Comparison of ENCODE assay signal across 21 mouse cellular contexts in genomic region chr3:146486464-146486863, GRCm38 (mm10). TPM values are rescaled to one million over a fixed set of nuclear protein-coding genes. Genes with fewer than 3 reads are reported as not detected.
DNase-seq lines count a peak whose midpoint lies in the region; ATAC-seq and TF ChIP-seq lines count a peak whose summit lies in the region.
"Had no signal": no experiment of that assay in that cellular context is flagged by ENCODE, and none has a peak within 500 bp of the region (broad histone marks: within the 10 kb centered on the region; RNA-seq: fewer than 3 reads in every experiment).

No protein-coding gene starts in this region.

- 86% methylated on average over 4 of the region's 4 CpGs for WGBS in intestine, postnatal 0 days
- 89% methylated on average over 4 of the region's 4 CpGs for WGBS in intestine, embryonic 15.5 days

- peak; percentile 23; the same call in 1 of the 2 replicates for TF ChIP-seq CTCF in intestine, postnatal 0 days (IDR thresholded peaks at IDR 0.05; ENCODE audit: low read depth)

- no peaks in the 10 kb centered on the region for H3K9me3 ChIP-seq in intestine, postnatal 0 days (ENCODE audit: control insufficient read depth)
- no peaks in the 10 kb centered on the region for H3K9me3 ChIP-seq in intestine, embryonic 15.5 days
- H3K9me3 ChIP-seq: embryonic facial prominence, embryonic 13.5 days; forebrain, embryonic 10.5 days; hindbrain, embryonic 12.5 days; limb, embryonic 10.5 days; liver, embryonic 15.5 days; midbrain, embryonic 15.5 days; neural tube, embryonic 12.5 days had no signal

- ATAC-seq in intestine, postnatal 0 days: no peak
- no peak for ATAC-seq in intestine, embryonic 15.5 days
- ATAC-seq: intestine, embryonic 16.5 days; midbrain, embryonic 15.5 days had no signal

- intact Hi-C loops in left cerebral cortex, postnatal 14 days (cut with DNase I): no loop called here

- no peak overlapping the region for H3K27ac ChIP-seq in intestine, postnatal 0 days (ENCODE audit: low read depth, low read length)
- H3K27ac ChIP-seq in intestine, embryonic 15.5 days: no peak overlapping the region
- H3K27ac ChIP-seq: embryonic facial prominence, embryonic 13.5 days; forebrain, embryonic 10.5 days; heart, adult 2 months; hindbrain, embryonic 12.5 days; limb, embryonic 10.5 days; liver, embryonic 15.5 days; macrophage; midbrain, embryonic 15.5 days; neural tube, embryonic 12.5 days had no signal

- DNase-seq in thymus, postnatal 14 days: peak; percentile 29
- no peak for DNase-seq in thymus, postnatal 25 days
- peak; percentile 11 for DNase-seq in c-Kit-negative CD71-positive TER-119-positive erythroid progenitor cells, embryonic 14.5 days (ENCODE audit: low read depth, low spot score)
- DNase-seq in left cerebral cortex, postnatal 14 days (ENCODE audit: low spot score in 2 of 2): no peak
- DNase-seq in gastrocnemius, adult 8-10 months (ENCODE audit: low spot score in 2 of 2): no peak
- DNase-seq in kidney, adult 11 months: no peak
- DNase-seq: B cell, adult 2 months; cerebellum, adult 11-12 months; heart, adult 2 months; right cerebral cortex, postnatal 14 days had no signal

- no peak overlapping the region for H3K9ac ChIP-seq in intestine, postnatal 0 days (ENCODE audit: low read depth, low read length)
- no peak overlapping the region for H3K9ac ChIP-seq in intestine, embryonic 15.5 days
- H3K9ac ChIP-seq: embryonic facial prominence, embryonic 13.5 days; hindbrain, embryonic 12.5 days; liver, embryonic 15.5 days; midbrain, embryonic 15.5 days; neural tube, embryonic 12.5 days had no signal

- H3K27me3 ChIP-seq in intestine, postnatal 0 days (replicated peaks; ENCODE audit: control insufficient read depth, insufficient read depth, low read length): no peaks in the 10 kb centered on the region
- H3K27me3 ChIP-seq in intestine, embryonic 15.5 days (replicated peaks): no peaks in the 10 kb centered on the region
- H3K27me3 ChIP-seq: embryonic facial prominence, embryonic 13.5 days; hindbrain, embryonic 12.5 days; liver, embryonic 15.5 days; midbrain, embryonic 15.5 days; neural tube, embryonic 12.5 days had no signal

- H3K4me3 ChIP-seq in intestine, postnatal 0 days (ENCODE audit: low read depth, low read length): no peak overlapping the region
- H3K4me3 ChIP-seq in intestine, embryonic 15.5 days (replicated peaks): no peak overlapping the region
- H3K4me3 ChIP-seq: embryonic facial prominence, embryonic 13.5 days; forebrain, embryonic 10.5 days; heart, adult 2 months; hindbrain, embryonic 12.5 days; limb, embryonic 10.5 days; liver, embryonic 15.5 days; midbrain, embryonic 15.5 days; neural tube, embryonic 12.5 days had no signal

- H3K36me3 ChIP-seq in intestine, postnatal 0 days (ENCODE audit: control insufficient read depth, insufficient read depth): no peaks in the 10 kb centered on the region
- no peaks in the 10 kb centered on the region for H3K36me3 ChIP-seq in intestine, embryonic 15.5 days
- H3K36me3 ChIP-seq: embryonic facial prominence, embryonic 13.5 days; hindbrain, embryonic 12.5 days; limb, embryonic 10.5 days; liver, embryonic 15.5 days; midbrain, embryonic 15.5 days; neural tube, embryonic 12.5 days had no signal

- no peaks in the 10 kb centered on the region for H3K4me1 ChIP-seq in intestine, postnatal 0 days (replicated peaks; ENCODE audit: control insufficient read depth, insufficient read depth, low read length)
- H3K4me1 ChIP-seq in intestine, embryonic 15.5 days (replicated peaks): no peaks in the 10 kb centered on the region
- H3K4me1 ChIP-seq: embryonic facial prominence, embryonic 13.5 days; forebrain, embryonic 10.5 days; hindbrain, embryonic 12.5 days; limb, embryonic 10.5 days; liver, embryonic 15.5 days; midbrain, embryonic 15.5 days; neural tube, embryonic 12.5 days had no signal

- no peak overlapping the region for H3K4me2 ChIP-seq in intestine, postnatal 0 days (replicated peaks; ENCODE audit: low read depth)
- H3K4me2 ChIP-seq in intestine, embryonic 15.5 days (replicated peaks): no peak overlapping the region
- H3K4me2 ChIP-seq: embryonic facial prominence, embryonic 13.5 days; hindbrain, embryonic 12.5 days; liver, embryonic 15.5 days; midbrain, embryonic 15.5 days; neural tube, embryonic 12.5 days had no signal

RNA-seq across cellular contexts. Expression of gene Spata1, which starts 13.1 kb away (rescaled TPM):
- polyA plus RNA-seq in intestine, postnatal 0 days (2015; fragmentation: Nextera tagmentation; extraction: Ambion mirVana): 1.3 and 1.9 TPM in 2 replicates
- 2.8 and 2.9 TPM in 2 replicates for polyA plus RNA-seq in intestine, embryonic 15.5 days (2015; fragmentation: Nextera tagmentation; extraction: Ambion mirVana)
- 1 to 10 TPM; 5.0 to 5.5 TPM for total RNA-seq in left cerebral cortex, postnatal 14 days (2021)
- 1 to 10 TPM; 5.0 to 7.1 (median 6.3) TPM for total RNA-seq in gastrocnemius, adult 8-10 months (2022)

RNA-seq across cellular contexts. Expression of gene Gng5, which starts 13.1 kb away (rescaled TPM):
- 1,062 and 1,144 TPM in 2 replicates for polyA plus RNA-seq in intestine, postnatal 0 days (2015; fragmentation: Nextera tagmentation; extraction: Ambion mirVana)
- polyA plus RNA-seq in intestine, embryonic 15.5 days (2015; fragmentation: Nextera tagmentation; extraction: Ambion mirVana): 999 and 1,061 TPM in 2 replicates
- 10 to 100 TPM; 49.7 to 50.1 TPM for total RNA-seq in left cerebral cortex, postnatal 14 days (2021)
- total RNA-seq in gastrocnemius, adult 8-10 months (2022): 100 to 1,000 TPM; 389 to 469 (median 438) TPM

RNA-seq across cellular contexts. Expression of gene Rpf1, which starts 34.8 kb away (rescaled TPM):
- polyA plus RNA-seq in intestine, postnatal 0 days (2015; fragmentation: Nextera tagmentation; extraction: Ambion mirVana): 28.1 TPM in 2 replicates
- polyA plus RNA-seq in intestine, embryonic 15.5 days (2015; fragmentation: Nextera tagmentation; extraction: Ambion mirVana): 48.8 and 56.3 TPM in 2 replicates
- 10 to 100 TPM; 13.3 to 14.2 TPM for total RNA-seq in left cerebral cortex, postnatal 14 days (2021)
- 10 to 100 TPM; 10.1 to 13.6 (median 11.7) TPM for total RNA-seq in gastrocnemius, adult 8-10 months (2022)

RNA-seq across cellular contexts. Expression of gene Ctbs, which starts 36.9 kb away (rescaled TPM):
- 8.1 and 8.3 TPM in 2 replicates for polyA plus RNA-seq in intestine, postnatal 0 days (2015; fragmentation: Nextera tagmentation; extraction: Ambion mirVana)
- polyA plus RNA-seq in intestine, embryonic 15.5 days (2015; fragmentation: Nextera tagmentation; extraction: Ambion mirVana): 10.1 and 11.3 TPM in 2 replicates
- total RNA-seq in left cerebral cortex, postnatal 14 days (2021): 1 to 10 TPM; 6.3 to 7.2 TPM
- total RNA-seq in gastrocnemius, adult 8-10 months (2022): 1 to 10 TPM; 3.1 to 5.1 (median 4.2) TPM

Comparison
In these comparisons a context has a peak if more than half of its experiments do, and no peak if none do; other contexts are left out.
1. DNase-seq: peak in thymus, postnatal 14 days (single experiment) and c-Kit-negative CD71-positive TER-119-positive erythroid progenitor cells, embryonic 14.5 days (single experiment); none in thymus, postnatal 25 days (single experiment), left cerebral cortex, postnatal 14 days (0 of 2), gastrocnemius, adult 8-10 months (0 of 2) and kidney, adult 11 months (single experiment).
2. RNA of gene Gng5, which starts 13.1 kb away (total RNA-seq): 389 to 469 TPM in gastrocnemius, adult 8-10 months; 49.7 to 50.1 TPM in left cerebral cortex, postnatal 14 days; every median in the first group is over 4 times any median in the second.